Mouse (Mus musculus) central nervous system, embryonic 14 days (tissue): ENCODE results near the gene Tas2r115. TPM values are rescaled to one million over a fixed set of nuclear protein-coding genes. Genes with fewer than 3 reads are reported as not detected.

ENCODE experiments used
- polyA plus RNA-seq: library from polyadenylated mRNA; depleted of rRNA; stranded (reverse); fragments of >200 nt; gene quantifications from 2 replicates; pipeline ENCODE4 v1.2.3, GENCODE M21; 2012; rRNA removed

Tas2r115 gene
- not detected in 2 replicates for polyA plus RNA-seq

GRCm38 (mm10) chr6:132737935-132738334 is at the start of gene Tas2r115:
TSS of gene Tas2r115 (minus strand) at chr6:132738035.

GRCm38 (mm10) chr6:132778062-132778461 is 40.2 kb upstream of the Tas2r115 start, which contains the start of gene Tas2r136:
TSS of gene Tas2r136 (minus strand) at chr6:132778162.

GRCm38 (mm10) chr6:132761831-132762230 is 24.0 kb upstream of the Tas2r115 start, which contains the start of gene Tas2r102:
TSS of gene Tas2r102 (plus strand) at chr6:132762131.

GRCm38 (mm10) chr6:132754430-132754829 is 16.6 kb upstream of the Tas2r115 start, which contains the start of gene Tas2r124:
TSS of gene Tas2r124 (plus strand) at chr6:132754730.

GRCm38 (mm10) chr6:132711828-132712227 is 26.0 kb downstream of the Tas2r115 start, which contains the start of gene Tas2r122:
TSS of gene Tas2r122 (minus strand) at chr6:132711928.

GRCm38 (mm10) chr6:132700907-132701306 is 36.9 kb downstream of the Tas2r115 start, which contains the start of gene Tas2r121:
TSS of gene Tas2r121 (minus strand) at chr6:132701007.

Other genes starting within 250 kb of the Tas2r115 start
- gene Prh1, start 168.2 kb downstream of the Tas2r115 start, polyA plus RNA-seq = not detected in 2 replicates
- gene Prp2, start 142.1 kb downstream of the Tas2r115 start, polyA plus RNA-seq = not detected in 2 replicates
- not detected in 2 replicates for gene A630073D07Rik, start 86.5 kb downstream of the Tas2r115 start, polyA plus RNA-seq
- gene Tas2r120, start 81.1 kb downstream of the Tas2r115 start, polyA plus RNA-seq = not detected in 2 replicates
- not detected in 2 replicates for gene Tas2r121, start 37.0 kb downstream of the Tas2r115 start, polyA plus RNA-seq
- gene Tas2r122, start 26.1 kb downstream of the Tas2r115 start, polyA plus RNA-seq = not detected in 2 replicates
- not detected in 2 replicates for gene Tas2r124, start 16.7 kb upstream of the Tas2r115 start, polyA plus RNA-seq
- not detected in 2 replicates for gene Tas2r102, start 24.1 kb upstream of the Tas2r115 start, polyA plus RNA-seq
- not detected in 2 replicates for gene Tas2r136, start 40.1 kb upstream of the Tas2r115 start, polyA plus RNA-seq
- not detected in 2 replicates for gene Tas2r117, start 64.8 kb upstream of the Tas2r115 start, polyA plus RNA-seq
- not detected in 2 replicates for gene Tas2r123, start 109.1 kb upstream of the Tas2r115 start, polyA plus RNA-seq
- not detected in 2 replicates for gene Tas2r116, start 117.4 kb upstream of the Tas2r115 start, polyA plus RNA-seq
- not detected in 2 replicates for gene Tas2r110, start 130.0 kb upstream of the Tas2r115 start, polyA plus RNA-seq
- not detected in 2 replicates for gene Tas2r113, start 155.0 kb upstream of the Tas2r115 start, polyA plus RNA-seq
- gene Tas2r125, start 171.6 kb upstream of the Tas2r115 start, polyA plus RNA-seq = not detected in 2 replicates
- not detected in 2 replicates for gene Tas2r129, start 213.1 kb upstream of the Tas2r115 start, polyA plus RNA-seq
- gene Tas2r131, start 219.9 kb upstream of the Tas2r115 start, polyA plus RNA-seq = not detected in 2 replicates
- gene Tas2r109, start 242.9 kb upstream of the Tas2r115 start, polyA plus RNA-seq = not detected in 2 replicates